Mouse (Mus musculus) hindbrain, embryonic 11.5 days (tissue): ENCODE measurements around the gene Olfr1168. TPM values are rescaled to one million over a fixed set of nuclear protein-coding genes. Genes with fewer than 3 reads are reported as not detected.
"Not testable (repeated sequence)": the region's sequence is repeated elsewhere in the genome, so short reads cannot be mapped to it uniquely, and the experiment has no call there.

Experiments used
- ATAC-seq: fragments of 200-750 bp; cut with Nextera tagmentation; 2 replicates; pipeline ENCODE4 v1.8.0; 2017; ENCODE audit warnings: mild to moderate bottlenecking, moderate TSS enrichment, moderate library complexity; ENCODE audit not compliant: low FRiP score
- DNase-seq: peaks from one replicate; pipeline ENCODE4 v3.0.0-alpha.2; 2015; ENCODE audit warnings: low spot score
- H3K27ac ChIP-seq: fragments of 300-500 bp; sonication (generic); 2 replicates; pipeline ENCODE4 v1.5.1; 2014; ENCODE audit warnings: mild to moderate bottlenecking, low read depth, low read length
- H3K27me3 ChIP-seq: fragments of 300-500 bp; sonication (generic); 2 replicates; pipeline ENCODE4 v1.6.1; 2014; ENCODE audit warnings: mild to moderate bottlenecking, low read length, moderate library complexity, mixed read lengths; ENCODE audit not compliant: control insufficient read depth, insufficient read depth
- H3K36me3 ChIP-seq: fragments of 300-500 bp; sonication (generic); 2 replicates; pipeline ENCODE4 v1.6.1; 2014; ENCODE audit warnings: mild to moderate bottlenecking, low read length, moderate library complexity, mixed read lengths; ENCODE audit not compliant: control insufficient read depth, insufficient read depth
- H3K4me1 ChIP-seq: fragments of 300-500 bp; sonication (generic); replicated peaks from 2 replicates; pipeline ENCODE4 v1.6.1; 2014; ENCODE audit warnings: low read length, mixed read lengths; ENCODE audit not compliant: control insufficient read depth, insufficient read depth
- H3K4me2 ChIP-seq: fragments of 300-500 bp; sonication (generic); replicated peaks from 2 replicates; pipeline ENCODE4 v1.6.1; 2014; ENCODE audit warnings: mild to moderate bottlenecking, low read depth, low read length
- H3K4me3 ChIP-seq: fragments of 300-500 bp; sonication (generic); 2 replicates; pipeline ENCODE4 v1.5.1; 2014; ENCODE audit warnings: low read depth, low read length
- H3K9ac ChIP-seq: fragments of 300-500 bp; sonication (generic); 2 replicates; pipeline ENCODE4 v1.6.1; 2014; ENCODE audit warnings: low read depth, low read length
- H3K9me3 ChIP-seq: fragments of 300-500 bp; sonication (generic); 2 replicates; pipeline ENCODE4 v1.6.1; 2016; ENCODE audit warnings: low read length; ENCODE audit not compliant: control insufficient read depth
- WGBS: fragments of 180-500 bp; shearing (Covaris S2); extraction: QIAGEN DNeasy Blood & Tissue Kit; methylation state at CpG from one replicate; pipeline ENCODE4 v1.1.7; 2014; 5-methylcytosine and 5-hydroxymethylcytosine counted together
- polyA plus RNA-seq: library from polyadenylated mRNA; unstranded; fragments of >200 nt; fragmentation: Nextera tagmentation; extraction: Ambion mirVana; gene quantifications from 2 replicates; pipeline ENCODE4 v1.2.1, GENCODE M21; 2014

The Olfr1168 gene
- not detected in 2 replicates for polyA plus RNA-seq

- Histone ChIP-seq H3K9me3 (no peaks in the 10 kb centered on the region), H3K4me1 (no peaks in the 10 kb centered on the region), H3K9ac (no peak within 1 kb of the TSS), H3K4me2 (no peak within 1 kb of the TSS), H3K36me3 (no peaks in the 10 kb centered on the region), H3K4me3 (no peak within 1 kb of the TSS), H3K27ac (no peak within 1 kb of the TSS), H3K27me3 (no peaks in the 10 kb centered on the region)
- DNase-seq (no peak), ATAC-seq (no peak)
- WGBS, result 91% methylated on average over 2 of the region's 2 CpGs
These were observed at the start of gene Olfr1168 for GRCm38 (mm10) chr2:88181580-88181979. Olfr1168 (plus strand) TSS chr2:88181880.

GRCm38 (mm10) chr2:88155093-88155492, 26.6 kb upstream of the Olfr1168 start, which contains the start of gene Olfr1167:
Olfr1167 (minus strand) TSS chr2:88155193.
- not testable (repeated sequence) for H3K27me3 ChIP-seq, ATAC-seq, H3K4me2 ChIP-seq, H3K36me3 ChIP-seq, H3K9ac ChIP-seq, H3K9me3 ChIP-seq, DNase-seq, H3K4me1 ChIP-seq, H3K27ac ChIP-seq, H3K4me3 ChIP-seq
- WGBS, result 85% methylated on average over 1 of the region's 1 CpGs

GRCm38 (mm10) chr2:88220784-88221183, 39.1 kb downstream of the Olfr1168 start:
- Histone ChIP-seq H3K9me3 (no peaks in the 10 kb centered on the region), H3K27me3 (no peaks in the 10 kb centered on the region), H3K4me2 (no peak overlapping the region), H3K4me1 (no peaks in the 10 kb centered on the region), H3K9ac (no peak overlapping the region), H3K36me3 (no peaks in the 10 kb centered on the region), H3K27ac (no peak overlapping the region), H3K4me3 (no peak overlapping the region)
- DNase-seq (no peak), ATAC-seq (no peak)
- WGBS, result 91% methylated on average over 1 of the region's 1 CpGs

GRCm38 (mm10) chr2:88228234-88228633, 46.6 kb downstream of the Olfr1168 start, which contains the start of gene Olfr1170:
Olfr1170 (minus strand) TSS chr2:88228334.
- no peaks in the 10 kb centered on the region for H3K36me3 ChIP-seq
- H3K4me3 ChIP-seq, result no peak within 1 kb of the TSS
- H3K4me1 ChIP-seq, result no peaks in the 10 kb centered on the region
- 90% methylated on average over 1 of the region's 1 CpGs for WGBS
- DNase-seq, result no peak
- H3K9me3 ChIP-seq, result no peaks in the 10 kb centered on the region
- no peak within 1 kb of the TSS for H3K4me2 ChIP-seq
- no peaks in the 10 kb centered on the region for H3K27me3 ChIP-seq
- no peak within 1 kb of the TSS for H3K27ac ChIP-seq
- no peak for ATAC-seq
- no peak within 1 kb of the TSS for H3K9ac ChIP-seq

Other genes with a start within 250 kb of the Olfr1168 start
- gene Olfr1155, start 236.7 kb upstream of the Olfr1168 start, polyA plus RNA-seq, result not detected in 2 replicates
- gene Olfr1156, start 228.8 kb upstream of the Olfr1168 start, polyA plus RNA-seq, result not detected in 2 replicates
- not detected in 2 replicates for gene Olfr1157, start 213.6 kb upstream of the Olfr1168 start, polyA plus RNA-seq
- not detected in 2 replicates for gene Olfr74, start 207.2 kb upstream of the Olfr1168 start, polyA plus RNA-seq
- gene Olfr1158, start 191.8 kb upstream of the Olfr1168 start, polyA plus RNA-seq, result not detected in 2 replicates
- gene Olfr1160, start 173.6 kb upstream of the Olfr1168 start, polyA plus RNA-seq, result not detected in 2 replicates
- gene Olfr1161, start 159.1 kb upstream of the Olfr1168 start, polyA plus RNA-seq, result not detected in 2 replicates
- gene Olfr73, start 144.2 kb upstream of the Olfr1168 start, polyA plus RNA-seq, result not detected in 2 replicates
- gene Olfr1162, start 130.8 kb upstream of the Olfr1168 start, polyA plus RNA-seq, result not detected in 2 replicates
- gene Olfr1163, start 110.0 kb upstream of the Olfr1168 start, polyA plus RNA-seq, result not detected in 2 replicates
- not detected in 2 replicates for gene Olfr1164, start 87.9 kb upstream of the Olfr1168 start, polyA plus RNA-seq
- gene Olfr1166, start 53.6 kb upstream of the Olfr1168 start, polyA plus RNA-seq, result not detected in 2 replicates
- not detected in 2 replicates for gene Olfr1167, start 26.7 kb upstream of the Olfr1168 start, polyA plus RNA-seq
- gene Olfr1170, start 46.5 kb downstream of the Olfr1168 start, polyA plus RNA-seq, result not detected in 2 replicates
- gene Olfr1173, start 98.0 kb downstream of the Olfr1168 start, polyA plus RNA-seq, result not detected in 2 replicates
- gene Olfr1174-ps, start 133.3 kb downstream of the Olfr1168 start, polyA plus RNA-seq, result not detected in 2 replicates
- gene Olfr1175-ps, start 145.3 kb downstream of the Olfr1168 start, polyA plus RNA-seq, result not detected in 2 replicates
- gene Olfr1176, start 154.8 kb downstream of the Olfr1168 start, polyA plus RNA-seq, result not detected in 2 replicates
- gene Olfr1177-ps, start 164.6 kb downstream of the Olfr1168 start, polyA plus RNA-seq, result not detected in 2 replicates
- not detected in 2 replicates for gene Olfr1178, start 205.2 kb downstream of the Olfr1168 start, polyA plus RNA-seq
- not detected in 2 replicates for gene Olfr1179, start 224.6 kb downstream of the Olfr1168 start, polyA plus RNA-seq
- not detected in 2 replicates for gene Olfr1180, start 237.3 kb downstream of the Olfr1168 start, polyA plus RNA-seq
- gene Olfr1181, start 244.3 kb downstream of the Olfr1168 start, polyA plus RNA-seq, result not detected in 2 replicates